Mouse (Mus musculus): ENCODE data around the gene Igf1r. TPM values are rescaled to one million over a fixed set of nuclear protein-coding genes. Genes with fewer than 3 reads are reported as not detected.

Igf1r gene
- total RNA-seq, 2 experiments from 2014 or later, result 53.5 to 58.5 TPM

GRCm38 (mm10) chr7:67958045-67958444 lies 5.4 kb downstream of the Igf1r start:
- DNase-seq, result no peak

- no peak for DNase-seq
These were observed 8.1 kb downstream of the Igf1r start for GRCm38 (mm10) chr7:67960701-67961100.

- peak; percentile 91 for DNase-seq
These were observed 9.1 kb downstream of the Igf1r start for GRCm38 (mm10) chr7:67961567-67962267.

GRCm38 (mm10) chr7:67963691-67964090 lies 11.1 kb downstream of the Igf1r start:
- no peak for DNase-seq

- DNase-seq, result no peak
These were observed 15.8 kb downstream of the Igf1r start for GRCm38 (mm10) chr7:67968394-67968793.

GRCm38 (mm10) chr7:67969076-67969475 lies 16.4 kb downstream of the Igf1r start:
- DNase-seq, result no peak

- DNase-seq, result peak; percentile 29
These were observed 20.8 kb downstream of the Igf1r start for GRCm38 (mm10) chr7:67973180-67974014.

GRCm38 (mm10) chr7:67981956-67982355 lies 29.3 kb downstream of the Igf1r start:
- no peak for DNase-seq

GRCm38 (mm10) chr7:67982809-67983208 lies 30.2 kb downstream of the Igf1r start:
- no peak for DNase-seq

- no peak for DNase-seq
These were observed 30.8 kb downstream of the Igf1r start for GRCm38 (mm10) chr7:67983451-67983850.

- no peak for DNase-seq
These were observed 32.4 kb downstream of the Igf1r start for GRCm38 (mm10) chr7:67985003-67985416.

- no peak for DNase-seq
These were observed 32.9 kb downstream of the Igf1r start for GRCm38 (mm10) chr7:67985511-67985910.

GRCm38 (mm10) chr7:67986277-67986676 lies 33.6 kb downstream of the Igf1r start:
- no peak for DNase-seq

- DNase-seq, result no peak
These were observed 34.2 kb downstream of the Igf1r start for GRCm38 (mm10) chr7:67986816-67987215.

GRCm38 (mm10) chr7:67989376-67989775 lies 36.7 kb downstream of the Igf1r start:
- no peak for DNase-seq

- no peak for DNase-seq
These were observed 41.0 kb downstream of the Igf1r start for GRCm38 (mm10) chr7:67993614-67994013.

- no peak for DNase-seq
These were observed 41.8 kb downstream of the Igf1r start for GRCm38 (mm10) chr7:67994346-67994858.

GRCm38 (mm10) chr7:67995276-67995675 lies 42.6 kb downstream of the Igf1r start:
- DNase-seq, result no peak

- DNase-seq, result no peak
These were observed 43.8 kb downstream of the Igf1r start for GRCm38 (mm10) chr7:67996202-67996960.

GRCm38 (mm10) chr7:68001269-68001668 lies 48.6 kb downstream of the Igf1r start:
- no peak for DNase-seq

- no peak for DNase-seq
These were observed 53.4 kb downstream of the Igf1r start for GRCm38 (mm10) chr7:68006074-68006473.

GRCm38 (mm10) chr7:68006496-68006895 lies 53.9 kb downstream of the Igf1r start:
- no peak for DNase-seq

- DNase-seq, result no peak
These were observed 57.0 kb downstream of the Igf1r start for GRCm38 (mm10) chr7:68009635-68010034.

All from heart, postnatal 4 days (tissue).